Mouse (Mus musculus) central nervous system, embryonic 18 days (tissue): ENCODE measurements around the gene 4930550C14Rik. TPM values are rescaled to one million over a fixed set of nuclear protein-coding genes. Genes with fewer than 3 reads are reported as not detected.

Experiments used
- polyA plus RNA-seq: library from polyadenylated mRNA; depleted of rRNA; stranded (reverse); fragments of >200 nt; gene quantifications from 2 replicates; pipeline ENCODE4 v1.2.3, GENCODE M21; 2012; rRNA removed

The 4930550C14Rik gene
- 0.26 and 0.32 TPM in 2 replicates for polyA plus RNA-seq

GRCm38 (mm10) chr9:53402291-53402711, at the start of gene 4930550C14Rik:
4930550C14Rik (plus strand) TSS chr9:53402325.

GRCm38 (mm10) chr9:53383951-53384866, 17.9 kb upstream of the 4930550C14Rik start, which contains the start of gene Kdelc2:
Kdelc2 (plus strand) TSS chr9:53384025.

Other genes starting within 250 kb of the 4930550C14Rik start
- 13.0 and 15.8 TPM in 2 replicates for gene Ddx10, start 154.3 kb upstream of the 4930550C14Rik start, polyA plus RNA-seq
- 0.16 TPM in 2 replicates for gene Exph5, start 100.7 kb upstream of the 4930550C14Rik start, polyA plus RNA-seq
- gene Kdelc2, start 18.3 kb upstream of the 4930550C14Rik start, polyA plus RNA-seq: 2.3 and 2.8 TPM in 2 replicates
- gene Atm, start 134.4 kb downstream of the 4930550C14Rik start, polyA plus RNA-seq: 9.8 and 11.6 TPM in 2 replicates
- 8.7 and 10.0 TPM in 2 replicates for gene Npat, start 134.7 kb downstream of the 4930550C14Rik start, polyA plus RNA-seq
- 126 and 135 TPM in 2 replicates for gene Acat1, start 208.1 kb downstream of the 4930550C14Rik start, polyA plus RNA-seq